ENCODE assay signal across 8 mouse cellular contexts in the genomic region with DNA sequence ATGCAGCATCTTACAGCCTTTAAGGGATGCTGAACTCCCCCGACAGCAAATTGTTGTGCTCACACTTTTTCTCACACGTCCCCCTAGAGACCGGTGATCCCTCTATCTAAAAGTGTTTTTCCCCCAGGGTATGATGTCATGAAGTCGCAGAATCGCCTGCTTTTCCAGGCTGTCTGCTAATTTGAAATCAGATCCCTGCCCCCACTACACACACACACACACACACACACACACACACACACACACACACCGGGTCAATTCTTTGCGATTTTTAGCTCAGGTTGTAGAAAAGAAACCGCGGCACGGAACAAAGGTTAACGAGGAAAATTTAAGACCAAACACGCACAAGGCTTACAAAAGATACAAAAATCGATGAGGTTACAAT. TPM values are rescaled to one million over a fixed set of nuclear protein-coding genes. Genes with fewer than 3 reads are reported as not detected.
DNase-seq lines count a peak whose midpoint lies in the region; ATAC-seq lines count a peak whose summit lies in the region.

No protein-coding gene starts in this region.

- peak overlapping the region; percentile 79 for H3K4me3 ChIP-seq in embryonic facial prominence, embryonic 11.5 days (ENCODE audit: low read depth, low read length)
- H3K4me3 ChIP-seq in hindbrain, embryonic 15.5 days = peak overlapping the region; percentile 68
- peak overlapping the region; percentile 83 for H3K4me3 ChIP-seq in midbrain, embryonic 15.5 days

- peak overlapping the region; percentile 73; the same call in 1 of the 2 replicates for H3K9ac ChIP-seq in embryonic facial prominence, embryonic 11.5 days (replicated peaks; ENCODE audit: low read length)
- H3K9ac ChIP-seq in hindbrain, embryonic 15.5 days = peak overlapping the region; percentile 79
- peak overlapping the region; percentile 97 for H3K9ac ChIP-seq in midbrain, embryonic 15.5 days

- intact Hi-C loops in gastrocnemius, postnatal 14 days (cut with DNase I; ENCODE audit: low total_unique reads) = no loop called here

- H3K9me3 ChIP-seq in embryonic facial prominence, embryonic 11.5 days (replicated peaks; ENCODE audit: control insufficient read depth, low read length) = no peaks in the 10 kb centered on the region
- no peaks in the 10 kb centered on the region for H3K9me3 ChIP-seq in hindbrain, embryonic 15.5 days
- H3K9me3 ChIP-seq in midbrain, embryonic 15.5 days = no peaks in the 10 kb centered on the region

- no peak for ATAC-seq in embryonic facial prominence, embryonic 11.5 days (replicated peaks; ENCODE audit: insufficient number of reproducible peaks, low FRiP score, low TSS enrichment, low read depth)
- ATAC-seq in hindbrain, embryonic 15.5 days (ENCODE audit: low FRiP score, low read depth) = peak; percentile 35; the same call in 1 of the 2 replicates
- ATAC-seq in midbrain, embryonic 15.5 days (replicated peaks) = 0 out of 2 replicates have a peak, but pooled peaks have one; percentile 3

- no peaks in the 10 kb centered on the region for H3K36me3 ChIP-seq in embryonic facial prominence, embryonic 11.5 days (replicated peaks; ENCODE audit: control insufficient read depth, insufficient read depth, low read depth, low read length)
- H3K36me3 ChIP-seq in hindbrain, embryonic 15.5 days = no peaks in the 10 kb centered on the region
- no peaks in the 10 kb centered on the region for H3K36me3 ChIP-seq in midbrain, embryonic 15.5 days (replicated peaks)

- no peaks in the 10 kb centered on the region for H3K27me3 ChIP-seq in embryonic facial prominence, embryonic 11.5 days (ENCODE audit: control insufficient read depth, insufficient read depth, low read length)
- H3K27me3 ChIP-seq in hindbrain, embryonic 15.5 days = no peaks in the 10 kb centered on the region
- H3K27me3 ChIP-seq in midbrain, embryonic 15.5 days (replicated peaks) = 0 out of 2 replicates have a peak, but pooled peaks cover 3% of the 10 kb centered on the region

- no peaks in the 10 kb centered on the region for H3K4me1 ChIP-seq in embryonic facial prominence, embryonic 11.5 days (ENCODE audit: control insufficient read depth, insufficient read depth, low read length)
- peaks cover 32% of the 10 kb centered on the region for H3K4me1 ChIP-seq in hindbrain, embryonic 15.5 days (replicated peaks)
- peaks cover 31% of the 10 kb centered on the region for H3K4me1 ChIP-seq in midbrain, embryonic 15.5 days

- peak; percentile 25 to 49 for DNase-seq in kidney, postnatal 25 days
- no peak for DNase-seq in kidney, adult 9 months
- no peak for DNase-seq in embryonic facial prominence, embryonic 11.5 days (ENCODE audit: low spot score)
- DNase-seq in right cerebral cortex, postnatal 36 days (ENCODE audit: low spot score in 2 of 2) = no peak
- DNase-seq in left cerebral cortex, adult 9 months (ENCODE audit: low spot score in 2 of 2) = no peak
- no peak for DNase-seq in gastrocnemius, postnatal 14 days

- 4% methylated on average over 13 of the region's 13 CpGs for WGBS in embryonic facial prominence, embryonic 11.5 days
- 2% methylated on average over 13 of the region's 13 CpGs for WGBS in hindbrain, embryonic 15.5 days
- 2% methylated on average over 13 of the region's 13 CpGs for WGBS in midbrain, embryonic 15.5 days

- peak overlapping the region; percentile 91 for H3K4me2 ChIP-seq in embryonic facial prominence, embryonic 11.5 days (ENCODE audit: low read depth, low read length)
- peak overlapping the region; percentile 67 for H3K4me2 ChIP-seq in hindbrain, embryonic 15.5 days
- H3K4me2 ChIP-seq in midbrain, embryonic 15.5 days = peak overlapping the region; percentile 78

- H3K27ac ChIP-seq in embryonic facial prominence, embryonic 11.5 days (replicated peaks; ENCODE audit: low read depth, low read length) = no peak overlapping the region
- H3K27ac ChIP-seq in hindbrain, embryonic 15.5 days (replicated peaks) = peak overlapping the region; percentile 93
- H3K27ac ChIP-seq in midbrain, embryonic 15.5 days = peak overlapping the region; percentile 93

RNA-seq across cellular contexts. Expression of gene Dmxl2, which starts 0.7 kb away (rescaled TPM):
- 8.3 and 8.8 TPM in 2 replicates for polyA plus RNA-seq in embryonic facial prominence, embryonic 11.5 days (2014; fragmentation: Nextera tagmentation; extraction: Ambion mirVana)
- 56.0 and 59.9 TPM in 2 replicates for polyA plus RNA-seq in hindbrain, embryonic 15.5 days (2015; fragmentation: Nextera tagmentation; extraction: Ambion mirVana)
- 57.0 and 63.2 TPM in 2 replicates for polyA plus RNA-seq in midbrain, embryonic 15.5 days (2015; fragmentation: Nextera tagmentation; extraction: Ambion mirVana)
- total RNA-seq in gastrocnemius, postnatal 14 days (2021) = 1 to 10 TPM; 3.8 to 5.0 TPM

RNA-seq across cellular contexts. Expression of gene Sh2d7, which starts 36.7 kb away (rescaled TPM):
- not detected in 2 replicates for polyA plus RNA-seq in embryonic facial prominence, embryonic 11.5 days (2014; fragmentation: Nextera tagmentation; extraction: Ambion mirVana)
- 0.09 TPM in 1 of 2 replicates, not detected in the other for polyA plus RNA-seq in hindbrain, embryonic 15.5 days (2015; fragmentation: Nextera tagmentation; extraction: Ambion mirVana)
- polyA plus RNA-seq in midbrain, embryonic 15.5 days (2015; fragmentation: Nextera tagmentation; extraction: Ambion mirVana) = not detected in 2 replicates
- total RNA-seq in gastrocnemius, postnatal 14 days (2021) = not detected

RNA-seq across cellular contexts. Expression of gene Cib2, which starts 57.9 kb away (rescaled TPM):
- polyA plus RNA-seq in embryonic facial prominence, embryonic 11.5 days (2014; fragmentation: Nextera tagmentation; extraction: Ambion mirVana) = 17.6 and 20.2 TPM in 2 replicates
- 61.6 and 62.3 TPM in 2 replicates for polyA plus RNA-seq in hindbrain, embryonic 15.5 days (2015; fragmentation: Nextera tagmentation; extraction: Ambion mirVana)
- 43.2 and 44.6 TPM in 2 replicates for polyA plus RNA-seq in midbrain, embryonic 15.5 days (2015; fragmentation: Nextera tagmentation; extraction: Ambion mirVana)
- 10 to 100 TPM; 38.0 to 41.9 TPM for total RNA-seq in gastrocnemius, postnatal 14 days (2021)

Comparison
In these comparisons a context has a peak if more than half of its experiments do, and no peak if none do; other contexts are left out.
1. DNase-seq: peak in kidney, postnatal 25 days (2 of 2); none in kidney, adult 9 months (single experiment), embryonic facial prominence, embryonic 11.5 days (single experiment), right cerebral cortex, postnatal 36 days (0 of 2), left cerebral cortex, adult 9 months (0 of 2) and gastrocnemius, postnatal 14 days (single experiment).
2. Peak in every context shown above with its lines, with median percentiles within 50 percentile points of each other: H3K4me2 ChIP-seq, H3K4me3 ChIP-seq and H3K9ac ChIP-seq.